ENCODE assay signal across 20 mouse cellular contexts in the genomic region with DNA sequence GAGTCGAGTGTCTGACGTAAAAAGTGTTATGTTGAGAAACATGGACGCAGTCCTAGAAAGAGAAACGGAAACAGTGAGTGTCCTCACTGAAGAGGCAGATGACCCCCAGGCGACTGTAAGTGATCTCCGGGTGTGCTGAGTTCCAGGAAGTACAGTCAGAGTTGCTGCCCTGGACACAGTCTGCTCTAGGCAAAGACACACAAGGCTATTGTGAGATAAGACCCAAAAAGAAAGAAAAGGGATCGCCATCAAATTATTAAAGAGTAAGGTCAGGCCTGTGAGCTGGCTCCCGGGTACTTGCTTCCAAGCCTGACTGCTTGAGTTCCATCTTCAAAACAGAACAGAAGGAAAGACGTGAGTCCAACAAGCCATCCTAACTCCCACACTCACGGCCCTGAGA. TPM values are rescaled to one million over a fixed set of nuclear protein-coding genes. Genes with fewer than 3 reads are reported as not detected.
A peak's percentile ranks its signal among the peaks of the same experiment; 100 is the strongest.
DNase-seq lines count a peak whose midpoint lies in the region; TF ChIP-seq lines count a peak whose summit lies in the region.
"Had no signal": no experiment of that assay in that cellular context is flagged by ENCODE, and none has a peak within 500 bp of the region (broad histone marks: within the 10 kb centered on the region; RNA-seq: fewer than 3 reads in every experiment).

No protein-coding gene starts in this region.

- in situ Hi-C loops in ES-E14 (cut with MboI; ENCODE audit: low sequenced_read_pairs in 2 of 2, unreplicated experiment in 2 of 2): no loop called here

- TF ChIP-seq CTCF in E14TG2a.4 (conservative IDR thresholded peaks at IDR 0.05; ENCODE audit: low read length): no peak

- H3K36me3 ChIP-seq in E14TG2a.4 (ENCODE audit: insufficient read depth, low read length) (no peaks in the 10 kb centered on the region), ES-E14 (ENCODE audit: control insufficient read depth, insufficient read depth, low read length, poor library complexity, severe bottlenecking) (no peaks in the 10 kb centered on the region)
- H3K36me3 ChIP-seq: embryonic facial prominence, embryonic 15.5 days had no signal

- 0 out of 2 replicates have a peak overlapping the region, but pooled peaks have one; percentile 7 for H3K4me3 ChIP-seq in E14TG2a.4 (replicated peaks; ENCODE audit: low read length)
- no peak overlapping the region for H3K4me3 ChIP-seq in ES-E14 (ENCODE audit: insufficient read depth in 1 of 2, low read depth in 1 of 2, low read length in 2 of 2, poor library complexity in 1 of 2, severe bottlenecking in 1 of 2)
- H3K4me3 ChIP-seq: embryonic facial prominence, embryonic 13.5 days; embryonic facial prominence, embryonic 15.5 days; erythroblast, embryonic 14.5 days; forebrain, embryonic 10.5 days; forebrain, embryonic 12.5 days had no signal

- no peak overlapping the region for H3K9ac ChIP-seq in ES-E14 (ENCODE audit: insufficient read depth, low read depth, low read length, poor library complexity, severe bottlenecking)
- H3K9ac ChIP-seq: embryonic facial prominence, embryonic 13.5 days; embryonic facial prominence, embryonic 15.5 days; forebrain, embryonic 12.5 days had no signal

- H3K27me3 ChIP-seq in E14TG2a.4 (ENCODE audit: insufficient read depth, low read length): no peaks in the 10 kb centered on the region
- H3K27me3 ChIP-seq: CH12.LX; embryonic facial prominence, embryonic 13.5 days; embryonic facial prominence, embryonic 15.5 days; forebrain, embryonic 12.5 days had no signal

- peak; percentile 52 for DNase-seq in heart, adult 11 months
- DNase-seq in heart, postnatal 4 days: no peak
- DNase-seq in ES-E14 (ENCODE audit: low read depth, low spot score): no peak
- no peak for DNase-seq in frontal cortex, postnatal 25 days (ENCODE audit: low spot score in 2 of 2)
- DNase-seq: B cell, adult 2 months; cerebellum, adult 11 months; cerebellum, adult 18-20 months; cerebellum, adult 8-10 months; cerebellum, adult 9-11 months; cerebellum, postnatal 14 days; cerebellum, postnatal 36 days had no signal

- peaks cover 44% of the 10 kb centered on the region for H3K4me1 ChIP-seq in E14TG2a.4 (replicated peaks; ENCODE audit: low read depth, low read length)
- H3K4me1 ChIP-seq in ES-E14 (ENCODE audit: control insufficient read depth in 2 of 2, insufficient read depth in 2 of 2, low read length in 2 of 2, poor library complexity in 1 of 2): peaks cover 0 to 10% of the 10 kb centered on the region in 2 experiments; a peak in 2 of 4 replicates
- H3K4me1 ChIP-seq: embryonic facial prominence, embryonic 13.5 days; embryonic facial prominence, embryonic 15.5 days; forebrain, embryonic 12.5 days had no signal

- H3K9me3 ChIP-seq in E14TG2a.4 (ENCODE audit: low read length) (no peaks in the 10 kb centered on the region), ES-E14 (ENCODE audit: control insufficient read depth, insufficient read depth, low read depth, low read length) (no peaks in the 10 kb centered on the region)
- H3K9me3 ChIP-seq: embryonic facial prominence, embryonic 15.5 days; forebrain, embryonic 12.5 days had no signal

- H3K27ac ChIP-seq in ES-E14 (ENCODE audit: insufficient read depth, low read depth, low read length, poor library complexity, severe bottlenecking): peak overlapping the region; percentile 33; the same call in 1 of the 2 replicates
- H3K27ac ChIP-seq: embryonic facial prominence, embryonic 13.5 days; embryonic facial prominence, embryonic 15.5 days; forebrain, embryonic 10.5 days; forebrain, embryonic 12.5 days had no signal

TF ChIP-seq in ES-E14, 5 proteins besides CTCF, POLR2A, EP300 and RAD21:
- TF ChIP-seq HCFC1 (IDR thresholded peaks at IDR 0.05; ENCODE audit: borderline replicate concordance, insufficient read depth, low read length) (no peak), ZC3H11A (IDR thresholded peaks at IDR 0.05; ENCODE audit: borderline replicate concordance, low read depth, low read length) (no peak), ZNF384 (IDR thresholded peaks at IDR 0.05; ENCODE audit: low read depth, low read length) (no peak), MAFK (IDR thresholded peaks at IDR 0.05; ENCODE audit: insufficient read depth, low read depth, low read length) (no peak), CHD2 (IDR thresholded peaks at IDR 0.05; ENCODE audit: low read depth, low read length) (no peak)

RNA-seq across cellular contexts. Expression of gene Vamp9, which starts 35.2 kb away (rescaled TPM):
- total RNA-seq in heart, postnatal 4 days (2021): under 1 TPM in 1 of 2 experiments, not detected in 1; 0.56 TPM
- total RNA-seq in ES-E14 (2012; rRNA removed): not detected in 2 replicates
- total RNA-seq: CH12.LX; common myeloid progenitor, adult 5-6 weeks; MEL had no signal

RNA-seq across cellular contexts. Expression of gene Hnrnpd, which starts 37.5 kb away (rescaled TPM):
- total RNA-seq in heart, postnatal 4 days (2021): 100 to 1,000 TPM; 239 to 258 TPM
- total RNA-seq in ES-E14 (2012; rRNA removed): 50.8 and 92.4 TPM in 2 replicates

RNA-seq across cellular contexts. Expression of gene 4930524J08Rik, which starts 37.6 kb away (rescaled TPM):
- total RNA-seq in heart, postnatal 4 days (2021): 1 to 10 TPM; 3.5 to 5.7 TPM
- 1.1 and 3.3 TPM in 2 replicates for total RNA-seq in ES-E14 (2012; rRNA removed)
